Mouse (Mus musculus): ENCODE results near the gene Krt88. TPM values are rescaled to one million over a fixed set of nuclear protein-coding genes. Genes with fewer than 3 reads are reported as not detected.
A peak's percentile ranks its signal among the peaks of the same experiment; 100 is the strongest.

Gene Krt88
- polyA plus RNA-seq, 1 experiment from 2014 or later, result not detected

DNA sequence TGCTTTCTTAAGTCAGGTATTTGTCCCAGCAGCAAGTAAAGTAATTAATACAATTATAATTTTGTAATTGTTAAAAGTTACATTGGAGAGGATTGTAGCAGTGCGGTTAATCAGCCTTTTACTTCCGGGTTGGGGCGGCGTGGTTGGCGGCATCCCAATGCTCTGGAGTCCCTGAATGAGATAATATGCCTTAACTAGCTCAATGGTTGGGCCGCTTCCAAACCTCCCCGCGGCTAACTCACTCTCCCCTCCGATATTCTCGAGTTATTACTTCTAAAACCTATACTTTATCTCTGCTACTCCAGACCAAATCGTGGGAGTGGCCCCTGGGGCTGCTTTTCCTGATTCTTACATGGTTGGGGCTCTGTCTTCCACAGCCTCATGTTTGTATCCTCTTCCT is 972 bp upstream of the Krt88 start:
- no peaks in the 10 kb centered on the region for H3K4me1 ChIP-seq
- no peaks in the 10 kb centered on the region for H3K36me3 ChIP-seq
- H3K4me2 ChIP-seq (replicated peaks), result no peak overlapping the region
- 75% methylated on average over 11 of the region's 11 CpGs for WGBS
- H3K9ac ChIP-seq, result no peak overlapping the region
- no peaks in the 10 kb centered on the region for H3K9me3 ChIP-seq
- no peak overlapping the region for H3K27ac ChIP-seq
- H3K27me3 ChIP-seq, result no peaks in the 10 kb centered on the region
- H3K4me3 ChIP-seq, result no peak overlapping the region
- ATAC-seq (ENCODE audit: low FRiP score, low read depth), result no peak

DNA sequence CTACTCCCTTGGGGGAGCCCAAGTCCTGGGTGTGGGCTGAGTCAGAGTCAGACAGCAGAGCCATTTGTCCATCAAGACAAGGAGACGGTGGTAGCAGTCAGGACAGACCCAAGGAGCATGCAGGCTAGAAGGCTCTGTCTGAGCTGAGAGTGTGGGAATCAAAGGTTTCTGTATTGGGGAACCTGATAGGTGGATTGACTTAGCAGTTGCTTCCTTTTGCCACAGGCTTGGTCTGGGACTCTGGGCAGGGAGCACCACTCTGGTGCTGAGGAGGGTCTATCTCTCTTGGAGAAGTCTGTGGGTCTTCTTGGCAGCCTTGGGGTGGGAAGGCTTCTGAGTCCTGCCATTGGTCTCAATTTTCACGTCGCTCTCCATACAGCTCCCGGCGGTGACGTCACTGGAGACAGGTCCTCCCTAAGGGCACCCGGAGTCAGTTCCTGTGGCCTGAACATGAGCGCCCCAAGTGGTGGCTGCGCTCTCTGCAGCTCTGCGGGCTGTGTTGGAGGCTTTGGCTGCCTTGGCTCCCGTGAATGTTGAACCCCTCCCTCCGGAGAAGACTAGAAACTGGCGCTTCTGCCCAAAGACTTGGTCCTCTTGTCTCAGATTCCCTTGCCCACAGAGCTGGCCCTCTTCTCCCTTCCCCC is 5.7 kb downstream of the Krt88 start:
- H3K27me3 ChIP-seq, result 0 out of 2 replicates have a peak, but pooled peaks cover 2% of the 10 kb centered on the region
- no peaks in the 10 kb centered on the region for H3K4me1 ChIP-seq
- 6% methylated on average over 13 of the region's 13 CpGs for WGBS
- H3K4me2 ChIP-seq (replicated peaks), result peak overlapping the region; percentile 36; the same call in 1 of the 2 replicates
- H3K9me3 ChIP-seq, result peaks cover 4% of the 10 kb centered on the region
- no peaks in the 10 kb centered on the region for H3K36me3 ChIP-seq
- no peak overlapping the region for H3K27ac ChIP-seq
- ATAC-seq (ENCODE audit: low FRiP score, low read depth), result no peak
- H3K4me3 ChIP-seq, result no peak overlapping the region
- H3K9ac ChIP-seq, result no peak overlapping the region

DNA sequence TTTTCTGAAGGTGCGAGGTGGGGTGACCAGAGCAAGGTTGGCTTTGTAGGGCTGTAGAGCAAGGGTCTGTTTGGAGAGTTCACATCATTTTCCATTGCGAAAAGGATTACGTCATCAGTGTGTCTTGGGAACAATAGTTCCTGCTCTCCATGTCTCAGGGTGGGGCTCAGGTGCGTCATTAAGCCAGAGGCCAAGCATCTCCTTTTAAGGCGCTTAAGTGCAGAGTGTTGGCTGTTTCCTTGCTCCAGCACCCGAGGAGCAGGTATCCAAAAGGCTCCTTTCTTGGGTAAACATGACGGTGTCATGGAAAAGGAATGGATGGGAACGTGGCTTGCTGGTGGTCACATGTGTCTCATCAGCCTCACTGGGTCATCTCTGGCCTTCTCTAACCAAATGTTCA is 7.2 kb downstream of the Krt88 start:
- 85% methylated on average over 8 of the region's 8 CpGs for WGBS
- H3K4me1 ChIP-seq, result no peaks in the 10 kb centered on the region
- no peak overlapping the region for H3K27ac ChIP-seq
- H3K9me3 ChIP-seq, result peaks cover 4% of the 10 kb centered on the region
- no peak for ATAC-seq (ENCODE audit: low FRiP score, low read depth)
- no peak overlapping the region for H3K9ac ChIP-seq
- H3K4me3 ChIP-seq, result no peak overlapping the region
- H3K27me3 ChIP-seq, result 0 out of 2 replicates have a peak, but pooled peaks cover 2% of the 10 kb centered on the region
- H3K4me2 ChIP-seq (replicated peaks), result no peak overlapping the region
- no peaks in the 10 kb centered on the region for H3K36me3 ChIP-seq

DNA sequence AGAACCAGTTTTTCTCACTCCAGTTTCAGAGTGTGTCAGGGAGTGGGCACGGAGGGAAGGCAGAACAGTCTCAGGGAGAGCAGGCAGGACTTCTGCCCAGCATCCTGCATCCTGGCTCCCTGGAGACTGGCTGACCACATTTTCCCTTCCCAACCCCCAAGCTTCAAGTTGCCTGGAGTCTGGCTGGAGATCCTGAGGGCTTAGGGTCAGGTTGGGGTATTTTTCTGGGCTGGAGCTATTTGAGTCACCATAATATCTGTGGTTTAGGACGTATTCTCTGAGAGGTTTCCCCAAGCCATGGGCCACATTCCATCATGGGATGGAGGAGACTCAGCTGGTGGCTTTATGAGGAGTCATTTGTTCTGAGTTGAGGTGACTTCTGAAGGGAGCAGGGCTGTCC is 7.7 kb downstream of the Krt88 start:
- no peak overlapping the region for H3K4me2 ChIP-seq (replicated peaks)
- ATAC-seq (ENCODE audit: low FRiP score, low read depth), result no peak
- H3K27ac ChIP-seq, result no peak overlapping the region
- no peaks in the 10 kb centered on the region for H3K4me1 ChIP-seq
- 83% methylated on average over 2 of the region's 2 CpGs for WGBS
- H3K36me3 ChIP-seq, result no peaks in the 10 kb centered on the region
- H3K27me3 ChIP-seq, result 0 out of 2 replicates have a peak, but pooled peaks cover 2% of the 10 kb centered on the region
- H3K4me3 ChIP-seq, result no peak overlapping the region
- no peak overlapping the region for H3K9ac ChIP-seq
- H3K9me3 ChIP-seq, result peaks cover 4% of the 10 kb centered on the region

DNA sequence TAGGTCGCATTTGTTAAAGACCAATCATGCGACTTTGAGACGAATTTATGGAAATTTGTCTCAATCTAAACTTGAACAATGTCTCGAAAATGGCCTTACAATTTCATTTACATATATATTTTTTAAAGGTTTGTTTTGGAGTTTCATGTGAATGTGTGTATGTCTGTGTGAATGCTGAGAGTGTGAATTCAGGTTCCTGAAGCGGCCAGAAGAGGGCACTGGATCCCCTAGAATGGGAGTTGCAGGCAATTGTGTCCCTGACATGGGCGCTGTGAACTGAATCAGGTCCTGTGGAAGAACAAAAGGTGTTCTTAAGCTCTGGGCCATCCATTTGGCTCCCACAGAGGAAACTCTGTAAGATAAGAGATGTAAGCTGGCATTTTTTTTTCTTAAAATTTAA is 8.3 kb downstream of the Krt88 start:
- ATAC-seq (ENCODE audit: low FRiP score, low read depth), result no peak
- H3K27ac ChIP-seq, result no peak overlapping the region
- no peak overlapping the region for H3K4me2 ChIP-seq (replicated peaks)
- no peak overlapping the region for H3K4me3 ChIP-seq
- no peaks in the 10 kb centered on the region for H3K4me1 ChIP-seq
- H3K9ac ChIP-seq, result no peak overlapping the region
- peaks cover 4% of the 10 kb centered on the region for H3K9me3 ChIP-seq
- H3K36me3 ChIP-seq, result no peaks in the 10 kb centered on the region
- H3K27me3 ChIP-seq, result 0 out of 2 replicates have a peak, but pooled peaks cover 2% of the 10 kb centered on the region
- 88% methylated on average over 6 of the region's 6 CpGs for WGBS

DNA sequence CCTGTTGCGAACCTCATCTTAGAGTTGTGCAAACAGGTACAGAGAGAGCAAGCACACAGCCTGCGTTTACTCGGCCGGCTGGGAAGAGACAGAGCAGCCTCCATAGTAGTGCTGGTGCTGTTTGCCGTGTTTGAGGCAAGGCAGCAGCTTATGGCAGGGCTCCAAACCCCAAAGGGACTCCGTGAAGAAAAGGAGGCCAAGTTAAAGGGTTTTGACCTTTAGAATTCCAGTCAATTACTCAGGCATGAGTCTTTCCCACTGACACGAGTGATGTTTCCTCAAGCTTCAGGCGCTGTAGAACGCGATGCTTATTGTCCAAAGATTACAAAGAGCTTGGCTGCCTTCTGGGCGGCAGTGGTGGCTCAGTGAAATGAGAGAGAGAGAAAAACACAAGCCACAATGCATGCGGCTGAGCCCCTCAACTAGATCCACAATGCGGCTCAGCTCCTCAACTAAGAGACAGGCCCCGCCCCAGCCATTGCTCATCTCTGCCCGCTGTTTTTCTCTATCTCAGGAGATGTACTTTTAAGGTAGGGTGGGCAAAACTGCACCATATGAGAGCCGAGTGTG is 10.9 kb downstream of the Krt88 start:
- no peaks in the 10 kb centered on the region for H3K27me3 ChIP-seq
- no peaks in the 10 kb centered on the region for H3K36me3 ChIP-seq
- no peak overlapping the region for H3K4me3 ChIP-seq
- no peaks in the 10 kb centered on the region for H3K4me1 ChIP-seq
- H3K4me2 ChIP-seq (replicated peaks), result no peak overlapping the region
- ATAC-seq (ENCODE audit: low FRiP score, low read depth), result no peak
- 80% methylated on average over 16 of the region's 16 CpGs for WGBS
- no peak overlapping the region for H3K27ac ChIP-seq
- H3K9ac ChIP-seq, result no peak overlapping the region
- H3K9me3 ChIP-seq, result peaks cover 4% of the 10 kb centered on the region

DNA sequence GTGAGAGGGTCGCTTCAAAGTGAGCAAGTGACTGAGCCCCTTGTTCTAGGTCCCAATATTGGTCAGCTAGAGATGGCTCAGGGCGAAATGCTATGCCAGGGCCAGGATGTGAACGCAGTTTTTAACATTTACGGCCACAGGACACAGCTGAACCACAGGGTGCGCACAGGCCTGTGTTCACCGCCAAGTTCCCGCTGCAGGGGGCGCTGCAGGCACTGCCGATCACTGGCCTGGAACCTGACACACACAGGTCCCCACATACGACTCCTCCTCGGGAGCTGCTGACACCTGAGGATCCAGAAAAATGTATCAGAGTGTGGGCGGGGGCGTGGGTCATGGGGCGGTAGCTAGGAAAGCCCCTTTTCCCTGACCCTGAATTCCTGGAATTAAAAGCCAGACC is 11.7 kb downstream of the Krt88 start:
- WGBS, result 76% methylated on average over 14 of the region's 14 CpGs
- peaks cover 4% of the 10 kb centered on the region; the same call in 1 of the 2 replicates for H3K27me3 ChIP-seq
- H3K4me1 ChIP-seq, result no peaks in the 10 kb centered on the region
- ATAC-seq (ENCODE audit: low FRiP score, low read depth), result no peak
- H3K9ac ChIP-seq, result no peak overlapping the region
- peaks cover 4% of the 10 kb centered on the region for H3K9me3 ChIP-seq
- no peaks in the 10 kb centered on the region for H3K36me3 ChIP-seq
- no peak overlapping the region for H3K4me2 ChIP-seq (replicated peaks)
- no peak overlapping the region for H3K27ac ChIP-seq
- H3K4me3 ChIP-seq, result no peak overlapping the region

DNA sequence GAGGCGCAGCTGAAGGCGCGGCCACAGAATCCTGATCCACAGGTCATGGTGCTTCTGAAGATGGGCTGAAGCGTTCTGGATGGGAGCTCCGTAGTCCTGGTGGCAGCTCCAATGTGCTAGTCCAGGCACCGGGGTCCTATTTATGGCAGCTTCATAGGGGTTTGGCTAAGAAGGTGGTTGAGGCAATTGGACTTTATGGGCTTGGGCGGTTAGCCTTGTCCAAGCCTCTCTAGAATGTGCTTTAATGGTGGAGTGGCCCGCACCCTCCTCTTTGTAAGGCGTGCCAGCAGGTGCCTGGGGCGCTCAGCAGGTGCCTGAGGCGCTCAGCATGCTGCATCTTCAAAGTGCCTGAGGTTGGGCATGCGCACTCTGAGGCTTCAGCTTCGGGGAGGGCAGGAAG is 16.1 kb downstream of the Krt88 start, which contains the start of gene Krt81:
Gene Krt81 (minus strand): TSS at position 101 of the 400 bp plus-strand sequence.
- H3K36me3 ChIP-seq, result no peaks in the 10 kb centered on the region
- H3K4me3 ChIP-seq, result no peak within 1 kb of the TSS
- H3K27me3 ChIP-seq, result peaks cover 4% of the 10 kb centered on the region; the same call in 1 of the 2 replicates
- no peak for ATAC-seq (ENCODE audit: low FRiP score, low read depth)
- no peak within 1 kb of the TSS for H3K9ac ChIP-seq
- H3K4me1 ChIP-seq, result no peaks in the 10 kb centered on the region
- H3K9me3 ChIP-seq, result no peaks in the 10 kb centered on the region
- no peak within 1 kb of the TSS for H3K27ac ChIP-seq
- WGBS, result 77% methylated on average over 13 of the region's 13 CpGs
- H3K4me2 ChIP-seq (replicated peaks), result no peak within 1 kb of the TSS

DNA sequence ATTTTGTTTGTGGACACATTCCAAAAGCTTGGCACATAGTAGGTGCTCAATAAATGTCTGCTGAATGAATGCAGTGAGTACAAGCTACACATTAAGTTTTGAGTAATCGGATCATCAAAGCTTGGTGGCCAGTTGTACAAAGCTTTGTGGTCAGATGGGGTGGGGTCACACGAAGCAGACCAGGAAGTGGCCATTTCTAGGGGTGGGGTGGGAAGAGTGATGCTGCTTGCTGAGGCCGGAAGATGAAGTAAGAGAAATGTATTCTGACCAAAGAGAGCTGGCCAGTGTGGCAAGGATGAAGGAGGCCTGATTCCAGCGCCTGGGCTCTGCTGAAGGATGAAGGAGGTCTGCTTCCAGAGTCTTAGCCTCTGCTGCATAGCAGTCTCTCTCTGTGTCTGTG is 21.5 kb downstream of the Krt88 start:
- no peak overlapping the region for H3K9ac ChIP-seq
- H3K27ac ChIP-seq, result no peak overlapping the region
- ATAC-seq (ENCODE audit: low FRiP score, low read depth), result no peak
- H3K27me3 ChIP-seq, result no peaks in the 10 kb centered on the region
- no peaks in the 10 kb centered on the region for H3K4me1 ChIP-seq
- no peaks in the 10 kb centered on the region for H3K9me3 ChIP-seq
- no peak overlapping the region for H3K4me2 ChIP-seq (replicated peaks)
- no peaks in the 10 kb centered on the region for H3K36me3 ChIP-seq
- 83% methylated on average over 4 of the region's 4 CpGs for WGBS
- no peak overlapping the region for H3K4me3 ChIP-seq

DNA sequence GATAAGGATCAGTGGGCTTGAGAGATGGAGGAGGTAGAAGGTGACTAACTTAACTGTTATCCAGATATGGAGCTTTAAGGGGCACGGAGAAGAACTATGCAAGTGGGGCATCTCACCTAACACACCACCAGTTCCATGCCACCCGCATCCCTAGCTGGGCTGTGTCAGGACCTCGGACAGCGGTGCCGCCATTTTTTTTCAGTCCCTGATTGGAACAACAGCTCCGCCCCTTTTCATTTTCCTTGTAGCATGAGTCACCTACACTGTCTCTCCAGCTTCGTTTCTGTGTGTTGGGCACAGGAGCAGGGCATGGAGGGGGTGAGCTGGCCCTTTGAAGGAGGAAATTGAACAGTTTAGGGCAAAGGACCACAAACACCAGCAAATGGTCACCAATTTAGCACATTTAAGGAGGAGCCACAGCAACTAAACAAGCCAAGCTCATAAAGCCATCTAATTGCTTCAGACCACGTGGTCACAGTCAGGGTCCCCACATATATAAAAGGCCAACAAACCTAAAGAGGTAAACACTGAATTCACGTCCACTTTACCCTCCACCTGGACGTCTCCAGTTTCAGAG is 25.5 kb downstream of the Krt88 start, which contains the start of gene Krt86:
Gene Krt86 (plus strand): TSS at position 527 of the 577 bp plus-strand sequence.
- Histone ChIP-seq H3K9me3 (no peaks in the 10 kb centered on the region), H3K27me3 (peaks cover 7% of the 10 kb centered on the region), H3K36me3 (no peaks in the 10 kb centered on the region), H3K4me1 (no peaks in the 10 kb centered on the region), H3K9ac (no peak within 1 kb of the TSS), H3K4me2 (replicated peaks) (no peak within 1 kb of the TSS), H3K27ac (no peak within 1 kb of the TSS), H3K4me3 (no peak within 1 kb of the TSS)
- 20% methylated on average over 10 of the region's 10 CpGs for WGBS
- ATAC-seq (ENCODE audit: low FRiP score, low read depth), result no peak

DNA sequence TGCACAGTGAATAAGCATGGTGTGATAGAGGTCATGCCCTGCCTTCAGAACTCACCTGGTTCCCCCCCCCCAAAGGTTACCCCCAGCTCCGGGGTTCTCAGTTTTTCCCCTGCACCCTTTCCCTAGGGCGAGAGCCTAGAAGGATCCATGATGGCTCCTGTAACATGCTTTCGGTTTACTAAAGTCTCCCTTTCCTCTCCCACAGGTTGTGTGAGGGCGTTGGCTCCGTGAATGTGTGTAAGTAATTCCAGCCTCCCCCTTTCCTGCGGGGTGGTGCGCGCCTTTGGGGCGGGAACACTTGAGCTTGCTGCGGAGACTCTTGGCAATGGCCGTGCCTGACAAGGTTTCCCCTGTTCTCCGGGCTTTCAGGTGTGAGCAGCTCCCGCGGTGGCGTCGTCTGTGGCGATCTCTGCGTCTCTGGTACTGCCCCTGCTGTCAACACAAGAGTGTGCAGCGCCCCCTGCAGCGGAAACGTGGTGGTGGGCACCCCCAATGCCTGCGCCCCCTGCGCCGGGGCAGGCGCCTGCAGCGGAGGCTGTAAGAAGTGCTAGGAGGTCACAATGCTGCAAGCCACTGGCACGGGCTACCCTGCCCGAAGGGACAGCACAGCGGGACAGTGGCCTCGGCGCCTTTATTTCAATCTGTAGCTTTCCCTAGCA is 31.6 kb downstream of the Krt88 start:
- Histone ChIP-seq H3K4me2 (replicated peaks) (peak overlapping the region; percentile 60), H3K9me3 (no peaks in the 10 kb centered on the region), H3K36me3 (no peaks in the 10 kb centered on the region), H3K4me1 (peaks cover 10% of the 10 kb centered on the region), H3K9ac (peak overlapping the region; percentile 40; the same call in 1 of the 2 replicates), H3K27me3 (peaks cover 39% of the 10 kb centered on the region), H3K4me3 (peak overlapping the region; percentile 33), H3K27ac (no peak overlapping the region)
- WGBS, result 7% methylated on average over 31 of the region's 31 CpGs
- ATAC-seq (ENCODE audit: low FRiP score, low read depth), result no peak

DNA sequence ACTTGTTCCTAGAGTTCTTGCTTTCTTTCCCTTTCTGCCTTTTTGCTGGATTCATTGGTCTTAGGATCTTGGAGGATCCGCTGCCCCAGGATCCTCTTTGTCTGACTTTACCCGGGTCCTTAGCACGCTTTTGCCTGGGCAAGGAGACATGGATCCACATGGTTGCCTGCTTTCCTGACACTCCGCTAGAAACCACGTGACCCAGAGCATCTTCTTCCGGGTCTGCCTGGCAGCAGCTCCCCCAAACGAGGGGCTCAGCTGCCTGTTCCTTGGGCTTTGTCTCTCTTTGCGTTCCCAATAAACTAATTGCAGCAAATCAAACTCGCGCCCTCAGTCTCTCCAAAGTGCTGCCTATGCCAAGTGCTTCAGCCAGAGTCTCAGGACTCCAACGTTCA is 32.1 kb downstream of the Krt88 start:
- Histone ChIP-seq H3K9me3 (no peaks in the 10 kb centered on the region), H3K36me3 (no peaks in the 10 kb centered on the region), H3K4me3 (peak overlapping the region; percentile 33), H3K27ac (no peak overlapping the region), H3K4me2 (replicated peaks) (peak overlapping the region; percentile 60), H3K9ac (no peak overlapping the region), H3K4me1 (peaks cover 10% of the 10 kb centered on the region), H3K27me3 (peaks cover 39% of the 10 kb centered on the region)
- WGBS, result 43% methylated on average over 11 of the region's 11 CpGs
- no peak for ATAC-seq (ENCODE audit: low FRiP score, low read depth)

All from limb, embryonic 13.5 days (tissue).